Mouse (Mus musculus): ENCODE data around the gene H2-Eb2. TPM values are rescaled to one million over a fixed set of nuclear protein-coding genes. Genes with fewer than 3 reads are reported as not detected.

The H2-Eb2 gene
- polyA plus RNA-seq, 1 experiment from 2014 or later = not detected

DNA sequence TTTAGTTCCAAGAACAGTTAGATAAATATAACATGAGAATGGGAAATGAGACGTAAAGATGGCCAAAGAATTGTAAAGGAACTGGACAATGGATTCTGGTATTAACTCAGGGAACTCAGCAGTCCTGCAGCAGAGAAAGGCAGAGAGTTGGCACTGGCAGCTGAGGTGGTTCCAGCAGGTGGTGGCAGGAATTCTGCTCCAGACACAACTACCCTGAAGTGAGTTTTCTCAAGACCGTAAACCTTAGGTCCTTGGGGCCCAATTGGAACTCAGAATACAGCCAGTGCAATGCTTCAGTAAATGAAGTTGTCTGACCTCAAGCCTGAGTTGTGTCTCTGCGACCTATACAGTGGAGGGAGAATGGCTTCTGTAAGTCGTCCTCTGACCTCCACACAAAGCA, 31.2 kb upstream of the H2-Eb2 start:
- Histone ChIP-seq H3K4me3 (replicated peaks) (no peak overlapping the region), H3K36me3 (no peaks in the 10 kb centered on the region), H3K27ac (no peak overlapping the region), H3K4me1 (replicated peaks) (no peaks in the 10 kb centered on the region), H3K27me3 (0 out of 2 replicates have a peak, but pooled peaks cover 6% of the 10 kb centered on the region), H3K9ac (no peak overlapping the region), H3K4me2 (no peak overlapping the region), H3K9me3 (replicated peaks) (no peaks in the 10 kb centered on the region)
- no peak for ATAC-seq (ENCODE audit: low read depth)
- WGBS (ENCODE audit: insufficient replicate concordance) = 41% methylated on average over 4 of the region's 4 CpGs
- DNase-seq = no peak

DNA sequence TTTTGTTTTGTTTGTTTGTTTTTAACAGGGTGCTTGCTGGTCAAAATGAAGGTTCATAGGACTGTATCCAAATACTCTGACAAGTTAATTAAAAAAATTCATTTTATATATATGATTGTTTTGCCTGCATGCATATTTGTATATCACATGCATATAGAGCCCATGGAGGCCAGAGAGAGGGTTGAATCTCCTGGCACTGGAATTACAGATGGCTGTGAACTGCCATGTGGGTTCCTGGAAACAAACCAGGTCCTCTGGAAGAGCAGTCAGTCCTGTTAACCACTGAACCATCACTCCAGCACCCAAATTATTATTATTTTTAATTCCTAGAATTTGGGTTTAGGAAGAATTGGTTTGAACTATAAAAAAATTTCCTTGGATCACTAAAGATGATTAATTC, 30.2 kb upstream of the H2-Eb2 start:
- Histone ChIP-seq H3K4me2 (no peak overlapping the region), H3K27me3 (0 out of 2 replicates have a peak, but pooled peaks cover 6% of the 10 kb centered on the region), H3K4me3 (replicated peaks) (no peak overlapping the region), H3K36me3 (no peaks in the 10 kb centered on the region), H3K27ac (no peak overlapping the region), H3K9ac (no peak overlapping the region), H3K9me3 (replicated peaks) (no peaks in the 10 kb centered on the region), H3K4me1 (replicated peaks) (no peaks in the 10 kb centered on the region)
- DNase-seq (no peak), ATAC-seq (ENCODE audit: low read depth) (no peak)

DNA sequence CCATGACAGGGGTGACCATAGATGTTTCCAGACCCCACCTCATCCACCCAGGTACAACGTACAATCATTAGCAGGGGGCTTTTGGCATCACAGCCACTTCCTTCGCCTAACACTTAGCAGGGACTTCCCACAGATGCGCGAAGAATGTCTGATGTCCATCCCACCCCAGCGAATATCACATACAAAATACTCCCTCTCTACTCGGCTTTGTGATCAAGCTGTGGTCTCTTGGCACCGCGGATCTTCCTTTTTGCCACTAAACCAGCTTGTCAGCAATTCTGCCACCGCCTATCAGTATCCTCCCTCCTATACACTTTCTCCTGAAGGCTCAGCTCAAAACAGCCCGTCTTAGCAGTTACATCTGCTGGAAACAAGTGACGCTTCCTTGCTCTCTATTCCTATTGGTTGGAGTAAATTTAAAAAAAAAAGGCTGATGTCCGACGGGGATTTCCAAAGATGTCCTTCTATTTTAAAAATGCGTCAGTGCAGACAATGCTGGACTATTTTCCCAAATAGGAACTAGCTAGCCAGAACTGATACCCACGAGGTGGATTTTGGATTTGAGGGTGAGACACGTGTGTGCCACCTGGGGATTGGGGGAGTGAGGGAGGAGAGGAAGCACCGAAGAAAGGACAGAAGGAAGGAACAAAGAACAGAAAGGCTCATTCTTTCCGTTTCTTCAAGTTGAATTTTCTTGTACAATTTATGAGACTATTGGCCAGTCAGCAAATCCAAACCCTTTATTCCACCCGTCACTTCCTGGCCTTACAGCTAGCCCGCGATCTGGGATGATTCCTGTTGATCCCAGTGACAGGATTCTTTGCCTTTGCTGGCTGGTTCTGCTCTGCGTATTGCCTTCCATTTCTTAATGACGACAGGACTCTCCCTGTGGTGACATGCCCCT, 29.3 kb upstream of the H2-Eb2 start:
- Histone ChIP-seq H3K27me3 (0 out of 2 replicates have a peak, but pooled peaks cover 6% of the 10 kb centered on the region), H3K27ac (no peak overlapping the region), H3K4me3 (replicated peaks) (no peak overlapping the region), H3K9ac (no peak overlapping the region), H3K4me1 (replicated peaks) (no peaks in the 10 kb centered on the region), H3K36me3 (no peaks in the 10 kb centered on the region), H3K4me2 (no peak overlapping the region), H3K9me3 (replicated peaks) (no peaks in the 10 kb centered on the region)
- ATAC-seq (ENCODE audit: low read depth) (no peak), DNase-seq (no peak)
- WGBS (ENCODE audit: insufficient replicate concordance) = 25% methylated on average over 23 of the region's 23 CpGs

DNA sequence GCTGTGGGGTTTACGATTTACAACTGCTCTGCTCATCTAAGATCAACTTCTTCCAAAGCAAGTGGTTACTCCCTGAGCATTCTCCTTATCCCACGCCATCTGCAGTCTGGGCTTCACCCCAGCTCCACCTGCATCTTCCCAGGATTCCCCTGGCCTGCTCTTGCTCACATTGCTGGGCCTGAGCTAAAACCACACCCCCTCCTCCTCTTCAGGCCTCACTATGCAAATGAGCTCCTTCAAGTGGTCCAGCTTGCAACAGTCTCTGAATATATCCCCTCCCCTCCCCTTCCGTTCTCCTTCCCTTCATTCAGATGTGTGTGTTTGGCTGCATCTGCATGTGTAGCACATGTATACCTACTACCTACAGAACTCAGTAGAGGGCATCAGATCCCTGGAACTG, 26.1 kb upstream of the H2-Eb2 start:
- Histone ChIP-seq H3K36me3 (no peaks in the 10 kb centered on the region), H3K9me3 (replicated peaks) (no peaks in the 10 kb centered on the region), H3K4me1 (replicated peaks) (no peaks in the 10 kb centered on the region), H3K4me3 (replicated peaks) (no peak overlapping the region), H3K27ac (no peak overlapping the region), H3K27me3 (0 out of 2 replicates have a peak, but pooled peaks cover 6% of the 10 kb centered on the region), H3K9ac (no peak overlapping the region), H3K4me2 (no peak overlapping the region)
- DNase-seq (no peak), ATAC-seq (ENCODE audit: low read depth) (no peak)
- whole genome bisulfite sequencing (ENCODE audit: insufficient replicate concordance) = 64% methylated on average over 3 of the region's 3 CpGs

DNA sequence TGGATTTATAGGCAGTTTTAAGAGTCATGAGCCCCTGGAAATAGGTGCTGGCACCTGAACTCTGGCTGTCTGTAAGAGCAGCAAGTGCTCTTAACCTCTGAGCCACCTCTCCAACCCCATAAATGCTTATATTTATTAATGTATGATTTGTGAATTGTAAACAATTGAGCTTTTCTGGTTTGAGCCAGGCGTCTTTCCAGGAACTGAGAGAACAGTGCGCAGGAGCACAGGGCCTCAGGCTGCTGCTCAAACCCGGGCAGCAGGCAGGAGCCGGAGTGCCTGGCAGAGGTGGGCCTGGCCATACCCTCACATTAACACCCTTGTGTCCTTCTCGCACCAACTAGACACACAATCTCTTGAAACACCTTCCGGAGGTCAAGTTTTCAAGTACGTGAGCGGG, 25.4 kb upstream of the H2-Eb2 start:
- no peak overlapping the region for H3K4me3 ChIP-seq (replicated peaks)
- 0 out of 2 replicates have a peak, but pooled peaks cover 6% of the 10 kb centered on the region for H3K27me3 ChIP-seq
- H3K4me2 ChIP-seq = no peak overlapping the region
- no peak for ATAC-seq (ENCODE audit: low read depth)
- no peak overlapping the region for H3K9ac ChIP-seq
- no peak overlapping the region for H3K27ac ChIP-seq
- H3K36me3 ChIP-seq = no peaks in the 10 kb centered on the region
- no peak for DNase-seq
- no peaks in the 10 kb centered on the region for H3K4me1 ChIP-seq (replicated peaks)
- H3K9me3 ChIP-seq (replicated peaks) = no peaks in the 10 kb centered on the region
- 83% methylated on average over 8 of the region's 8 CpGs for WGBS (ENCODE audit: insufficient replicate concordance)

DNA sequence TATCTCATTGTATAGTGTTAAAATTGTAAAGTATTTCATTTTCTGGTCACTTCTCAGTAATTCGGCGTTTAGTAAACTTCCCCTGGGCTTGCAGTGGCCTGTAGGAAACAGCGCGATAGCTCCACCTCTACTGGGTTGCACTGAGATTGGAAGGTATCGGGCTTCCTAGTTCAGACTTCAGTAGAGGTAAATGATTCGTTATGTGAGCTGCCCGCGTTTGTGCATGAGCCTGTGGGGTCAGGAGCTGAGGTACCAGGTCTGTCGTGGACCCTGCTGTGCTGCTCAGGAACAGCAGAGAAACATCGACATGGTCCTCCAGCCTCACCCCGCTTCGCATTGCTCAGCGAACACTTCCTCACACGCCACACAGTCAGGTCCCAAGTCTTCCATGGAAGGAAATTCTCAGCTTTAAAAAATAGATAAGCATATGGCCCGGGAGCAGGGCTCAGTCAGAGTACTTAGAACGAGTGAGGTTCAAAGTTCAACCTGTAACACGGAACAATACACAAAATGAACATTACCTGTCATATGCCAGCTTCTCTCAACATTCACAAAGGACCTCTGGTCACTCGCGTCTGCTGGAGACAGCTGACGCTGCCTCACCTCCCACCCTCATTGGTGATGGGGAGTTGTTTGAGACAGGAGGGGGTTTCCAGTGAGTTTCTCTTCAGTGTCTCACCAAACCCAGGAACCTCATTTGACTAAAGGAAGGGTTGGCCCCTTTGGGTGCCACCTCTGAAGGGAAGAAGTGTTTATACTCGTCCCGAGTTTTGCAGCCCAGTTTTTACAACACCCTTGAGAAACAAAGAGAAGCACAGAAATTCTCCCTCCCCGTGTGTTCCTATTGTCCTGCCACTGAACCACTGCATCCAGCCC, 24.5 kb upstream of the H2-Eb2 start:
- ATAC-seq (ENCODE audit: low read depth) = no peak

DNA sequence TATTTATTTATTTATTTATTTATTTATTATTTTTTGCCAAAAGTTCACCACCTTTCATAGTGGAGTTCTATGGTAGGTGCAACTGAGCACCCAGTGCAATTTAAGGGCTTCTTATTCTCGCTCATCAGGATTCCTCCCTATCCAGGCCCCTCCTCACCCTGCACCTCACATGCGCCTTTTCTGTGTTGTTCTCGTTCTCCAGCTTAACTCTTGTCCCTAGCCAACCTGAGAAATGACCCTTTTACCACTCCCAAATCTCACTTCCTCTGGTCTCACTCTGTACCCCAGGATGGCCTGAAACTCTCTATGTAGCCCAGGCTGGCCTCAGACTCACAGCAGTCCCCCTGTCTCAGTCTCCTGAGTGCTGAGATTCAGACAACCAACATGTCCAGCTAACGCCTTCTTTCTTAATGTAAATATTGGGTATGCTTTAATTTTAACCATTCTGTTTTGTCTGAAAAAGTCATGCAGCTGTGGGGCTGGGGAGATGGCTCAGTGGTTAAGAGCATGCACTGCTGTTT, 23.7 kb upstream of the H2-Eb2 start:
- Histone ChIP-seq H3K4me2 (no peak overlapping the region), H3K9ac (no peak overlapping the region), H3K27me3 (peaks cover 6% of the 10 kb centered on the region; the same call in 1 of the 2 replicates), H3K9me3 (replicated peaks) (no peaks in the 10 kb centered on the region), H3K36me3 (no peaks in the 10 kb centered on the region), H3K4me1 (replicated peaks) (no peaks in the 10 kb centered on the region), H3K4me3 (replicated peaks) (no peak overlapping the region), H3K27ac (no peak overlapping the region)
- WGBS (ENCODE audit: insufficient replicate concordance) = 64% methylated on average over 4 of the region's 4 CpGs
- ATAC-seq (ENCODE audit: low read depth) = no peak
- DNase-seq = no peak

More for the DNA sequence above, 24.5 kb upstream of the H2-Eb2 start:
- DNase-seq = no peak
- H3K27ac ChIP-seq = no peak overlapping the region
- H3K4me3 ChIP-seq (replicated peaks) = no peak overlapping the region
- H3K4me1 ChIP-seq (replicated peaks) = no peaks in the 10 kb centered on the region
- no peak overlapping the region for H3K4me2 ChIP-seq
- no peak overlapping the region for H3K9ac ChIP-seq
- 0 out of 2 replicates have a peak, but pooled peaks cover 6% of the 10 kb centered on the region for H3K27me3 ChIP-seq
- WGBS (ENCODE audit: insufficient replicate concordance) = 67% methylated on average over 23 of the region's 23 CpGs
- no peaks in the 10 kb centered on the region for H3K36me3 ChIP-seq
- no peaks in the 10 kb centered on the region for H3K9me3 ChIP-seq (replicated peaks)

DNA sequence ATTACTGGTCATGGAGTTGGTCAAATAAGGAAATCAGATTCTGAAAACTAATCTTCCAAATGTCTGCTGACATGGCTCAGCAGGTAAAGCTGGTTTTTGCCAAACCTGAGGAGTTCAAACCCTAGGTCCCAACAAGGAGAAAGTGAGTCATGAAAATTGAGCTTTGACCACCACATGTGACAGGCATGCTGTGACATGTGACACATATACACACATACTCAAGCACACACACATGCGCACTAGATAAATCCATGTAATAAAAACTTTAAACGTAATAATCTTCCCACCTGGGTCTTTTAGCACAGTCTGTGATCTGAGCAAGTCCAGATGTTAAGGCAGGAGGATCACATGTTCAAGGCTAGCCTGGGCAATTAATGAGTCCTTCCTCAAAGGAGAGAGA, 21.7 kb upstream of the H2-Eb2 start:
- no peaks in the 10 kb centered on the region for H3K9me3 ChIP-seq (replicated peaks)
- 78% methylated on average over 2 of the region's 2 CpGs for WGBS (ENCODE audit: insufficient replicate concordance)
- DNase-seq (no peak), ATAC-seq (ENCODE audit: low read depth) (no peak)
- no peak overlapping the region for H3K9ac ChIP-seq
- H3K36me3 ChIP-seq = no peaks in the 10 kb centered on the region
- H3K27me3 ChIP-seq = peaks cover 7% of the 10 kb centered on the region; the same call in 1 of the 2 replicates
- no peak overlapping the region for H3K27ac ChIP-seq
- no peaks in the 10 kb centered on the region for H3K4me1 ChIP-seq (replicated peaks)
- H3K4me3 ChIP-seq (replicated peaks) = no peak overlapping the region
- no peak overlapping the region for H3K4me2 ChIP-seq

DNA sequence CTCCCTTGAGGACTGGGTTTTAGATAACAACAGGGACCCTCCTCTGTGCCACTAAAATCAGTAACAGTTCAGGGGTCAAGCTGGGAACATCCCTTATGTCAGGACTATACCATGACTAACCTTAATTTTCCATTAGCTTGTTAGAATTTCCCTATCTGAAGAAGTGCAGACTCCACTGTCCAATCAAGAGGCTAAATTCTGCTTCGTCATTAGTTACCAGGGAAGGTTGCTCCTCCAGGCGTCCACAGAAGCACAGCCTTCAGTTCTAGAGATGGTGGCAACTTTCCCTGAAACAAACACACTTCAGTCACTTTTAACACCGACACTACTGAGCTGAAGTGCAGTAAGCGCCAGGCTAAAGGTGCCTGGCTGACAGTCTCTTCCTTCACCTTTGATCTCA, 20.7 kb upstream of the H2-Eb2 start:
- DNase-seq = peak; percentile 10
- Histone ChIP-seq H3K9ac (no peak overlapping the region), H3K27me3 (peaks cover 7% of the 10 kb centered on the region; the same call in 1 of the 2 replicates), H3K36me3 (no peaks in the 10 kb centered on the region), H3K4me2 (no peak overlapping the region), H3K27ac (no peak overlapping the region), H3K9me3 (replicated peaks) (no peaks in the 10 kb centered on the region), H3K4me1 (replicated peaks) (no peaks in the 10 kb centered on the region), H3K4me3 (replicated peaks) (no peak overlapping the region)
- 17% methylated on average over 4 of the region's 4 CpGs for WGBS (ENCODE audit: insufficient replicate concordance)
- ATAC-seq (ENCODE audit: low read depth) = no peak

DNA sequence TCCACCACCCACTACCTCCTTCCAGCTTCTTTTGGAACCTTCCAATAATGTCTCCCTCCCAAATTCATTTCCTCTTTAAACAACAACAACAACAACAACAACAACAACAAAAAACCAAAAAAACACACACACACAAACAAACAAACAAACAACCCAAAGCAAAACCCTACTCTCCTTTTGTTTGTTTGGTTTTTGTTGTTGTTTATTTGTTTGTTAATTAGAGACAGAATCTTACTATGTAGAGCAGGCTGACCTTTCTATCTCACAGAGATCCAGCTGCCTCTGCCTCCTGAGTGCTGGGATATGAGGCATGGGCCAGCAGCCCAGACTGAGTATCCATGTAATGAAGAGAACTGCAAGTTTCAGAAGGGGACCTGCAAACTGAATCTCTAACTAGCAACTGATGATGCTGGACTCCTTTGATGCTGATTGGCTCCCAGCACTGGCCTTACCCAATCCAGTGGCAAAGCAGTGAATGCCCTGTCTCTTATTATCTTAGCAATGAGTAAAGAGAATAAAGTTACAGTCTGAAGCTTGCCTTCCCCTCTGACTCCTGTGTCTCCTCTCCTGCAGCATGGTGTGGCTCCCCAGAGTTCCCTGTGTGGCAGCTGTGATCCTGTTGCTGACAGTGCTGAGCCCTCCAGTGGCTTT, 20.0 kb upstream of the H2-Eb2 start, which contains the start of gene H2-Eb1:
Gene H2-Eb1, plus strand, starts transcription at position 488 of the 651 bp plus-strand sequence.
- Histone ChIP-seq H3K27me3 (peaks cover 7% of the 10 kb centered on the region; the same call in 1 of the 2 replicates), H3K9ac (no peak within 1 kb of the TSS), H3K36me3 (no peaks in the 10 kb centered on the region), H3K9me3 (replicated peaks) (no peaks in the 10 kb centered on the region), H3K4me1 (replicated peaks) (no peaks in the 10 kb centered on the region; the same call in 1 of the 2 replicates), H3K4me3 (replicated peaks) (no peak within 1 kb of the TSS), H3K4me2 (no peak within 1 kb of the TSS), H3K27ac (no peak within 1 kb of the TSS)
- DNase-seq (peak; percentile 38), ATAC-seq (ENCODE audit: low read depth) (no peak)

DNA sequence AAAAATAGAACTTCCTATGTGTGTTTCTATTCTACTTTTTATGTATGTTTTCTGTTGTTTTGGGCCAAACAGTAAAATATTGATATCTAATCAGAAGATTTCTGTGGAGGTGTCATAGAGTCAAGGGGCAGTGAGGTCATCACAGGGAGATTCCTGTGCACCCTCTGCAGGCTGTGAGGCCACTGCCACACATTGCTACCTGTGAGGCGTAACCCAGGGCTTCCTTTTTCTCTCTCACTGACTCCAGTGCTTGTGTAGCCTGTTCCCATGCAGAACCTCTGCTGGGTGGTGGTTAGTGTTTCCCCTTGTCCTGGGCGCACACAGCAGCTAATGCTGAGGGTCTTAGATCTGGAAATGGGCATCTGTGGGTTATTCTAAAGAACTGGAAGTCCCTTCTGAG, 19.1 kb upstream of the H2-Eb2 start:
- ATAC-seq (ENCODE audit: low read depth) = no peak
- Histone ChIP-seq H3K9ac (no peak overlapping the region), H3K9me3 (replicated peaks) (no peaks in the 10 kb centered on the region), H3K4me3 (replicated peaks) (no peak overlapping the region), H3K36me3 (no peaks in the 10 kb centered on the region), H3K4me2 (no peak overlapping the region), H3K27me3 (peaks cover 7% of the 10 kb centered on the region; the same call in 1 of the 2 replicates), H3K4me1 (replicated peaks) (no peaks in the 10 kb centered on the region; the same call in 1 of the 2 replicates), H3K27ac (no peak overlapping the region)
- WGBS (ENCODE audit: insufficient replicate concordance) = 55% methylated on average over 2 of the region's 2 CpGs
- no peak for DNase-seq

Measured in liver, embryonic 13.5 days (tissue).